Mouse (Mus musculus) MEL (cell line): ENCODE measurements around the gene Ankrd66. TPM values are rescaled to one million over a fixed set of nuclear protein-coding genes. Genes with fewer than 3 reads are reported as not detected.

Source experiments
- DNase-seq: peaks from one replicate; pipeline ENCODE4 v3.0.0; 2011; ENCODE audit warnings: low read depth, low spot score
- H3K27ac ChIP-seq: 2 replicates; pipeline ENCODE4 v1.5.1; 2012; ENCODE audit warnings: low read depth, mild to moderate bottlenecking, control low read depth, low read length, moderate library complexity; ENCODE audit not compliant: control insufficient read depth
- H3K27me3 ChIP-seq, 2 experiments: fragments of 150-350 bp in 1 of 2; sonication (generic) in 1 of 2; 2 replicates each; pipeline ENCODE4 v1.6.1; 2012; ENCODE audit warnings: low read length in 2 of 2, mild to moderate bottlenecking in 2 of 2, improper control_type of control experiment in 1 of 2, moderate library complexity in 1 of 2; ENCODE audit not compliant: insufficient read depth in 2 of 2, control insufficient read depth in 1 of 2
- H3K36me3 ChIP-seq, 2 experiments: 2 replicates each; pipeline ENCODE4 v1.6.1; 2012 to 2014; ENCODE audit warnings: low read length in 2 of 2, improper control_type of control experiment in 1 of 2, inconsistent platforms in 1 of 2, mild to moderate bottlenecking in 1 of 2; ENCODE audit not compliant: insufficient read depth in 2 of 2, control insufficient read depth in 1 of 2
- H3K4me1 ChIP-seq, 2 experiments: fragments of 150-350 bp in 1 of 2; sonication (generic) in 1 of 2; 2 replicates each; pipeline ENCODE4 v1.6.1; 2012; ENCODE audit warnings: low read length in 2 of 2, improper control_type of control experiment in 1 of 2, mild to moderate bottlenecking in 1 of 2; ENCODE audit not compliant: insufficient read depth in 2 of 2, control insufficient read depth in 1 of 2
- H3K4me3 ChIP-seq, 2 experiments: fragments of 150-350 bp in 1 of 2; sonication (generic) in 1 of 2; 2 replicates each; pipeline ENCODE4 v1.5.1; 2012; ENCODE audit warnings: low read depth in 2 of 2, low read length in 2 of 2, mild to moderate bottlenecking in 2 of 2, moderate library complexity in 2 of 2, control low read depth in 1 of 2, improper control_type of control experiment in 1 of 2; ENCODE audit not compliant: control insufficient read depth in 1 of 2, insufficient read depth in 1 of 2
- H3K79me2 ChIP-seq: 2 replicates; pipeline ENCODE4 v1.6.1; 2012; ENCODE audit warnings: mild to moderate bottlenecking, low read length, moderate library complexity; ENCODE audit not compliant: control insufficient read depth, poor library complexity, insufficient read depth
- H3K9ac ChIP-seq: 2 replicates; pipeline ENCODE4 v1.6.1; 2012; ENCODE audit warnings: low read depth, mild to moderate bottlenecking, control low read depth, low read length, moderate library complexity; ENCODE audit not compliant: control insufficient read depth, poor library complexity, severe bottlenecking
- H3K9me3 ChIP-seq: fragments of 150-350 bp; sonication (generic); replicated peaks from 2 replicates; pipeline ENCODE4 v1.6.1; 2012; ENCODE audit warnings: mild to moderate bottlenecking, low read length, improper control_type of control experiment, moderate library complexity; ENCODE audit not compliant: insufficient read depth
- BHLHE40 ChIP-seq: IDR thresholded peaks from 2 replicates; pipeline ENCODE4 v1.6.1; 2012; ENCODE audit warnings: low read depth, mild to moderate bottlenecking, inconsistent platforms, low read length, improper control_type of control experiment, borderline replicate concordance
- CTCF ChIP-seq, 3 experiments: IDR thresholded peaks in 2 of 3; conservative IDR thresholded peaks in 1 of 3; 2 replicates each; pipeline ENCODE4 v1.5.1; 2011 to 2012; ENCODE audit warnings: low read length in 3 of 3, low read depth in 2 of 3, mild to moderate bottlenecking in 2 of 3, improper control_type of control experiment in 1 of 3, inconsistent platforms in 1 of 3, mixed read lengths in 1 of 3, moderate library complexity in 1 of 3; ENCODE audit not compliant: control insufficient read depth in 1 of 3, insufficient read depth in 1 of 3, poor library complexity in 1 of 3, severe bottlenecking in 1 of 3
- E2F4 ChIP-seq: IDR thresholded peaks from 2 replicates; pipeline ENCODE4 v1.6.1; 2011; ENCODE audit warnings: low read depth, low read length, improper control_type of control experiment, borderline replicate concordance
- GATA1 ChIP-seq: IDR thresholded peaks from 2 replicates; pipeline ENCODE4 v1.6.1; 2011; ENCODE audit warnings: low read depth, low read length, improper control_type of control experiment
- MAZ ChIP-seq: IDR thresholded peaks from 2 replicates; pipeline ENCODE4 v1.6.1; 2012; ENCODE audit warnings: low read depth, mild to moderate bottlenecking, inconsistent platforms, low read length, improper control_type of control experiment
- MXI1 ChIP-seq: IDR thresholded peaks from 2 replicates; pipeline ENCODE4 v1.6.1; 2011; ENCODE audit warnings: mild to moderate bottlenecking, low read depth, low read length, improper control_type of control experiment
- MYB ChIP-seq: IDR thresholded peaks from 2 replicates; pipeline ENCODE4 v1.6.1; 2011; ENCODE audit warnings: mild to moderate bottlenecking, low read depth, low read length, improper control_type of control experiment
- MYC ChIP-seq: IDR thresholded peaks from 2 replicates; pipeline ENCODE4 v1.6.1; 2011; ENCODE audit warnings: low read depth, mild to moderate bottlenecking, low read length, improper control_type of control experiment, moderate library complexity
- RCOR1 ChIP-seq: IDR thresholded peaks from 2 replicates; pipeline ENCODE4 v1.6.1; 2012; ENCODE audit warnings: low read depth, mild to moderate bottlenecking, inconsistent platforms, low read length, improper control_type of control experiment
- SIN3A ChIP-seq: IDR thresholded peaks from 2 replicates; pipeline ENCODE4 v1.6.1; 2012; ENCODE audit warnings: low read length, improper control_type of control experiment, inconsistent platforms
- SMC3 ChIP-seq: IDR thresholded peaks from 2 replicates; pipeline ENCODE4 v1.6.1; 2011; ENCODE audit warnings: low read depth, low read length, improper control_type of control experiment
- TAL1 ChIP-seq: IDR thresholded peaks from 2 replicates; pipeline ENCODE4 v1.6.1; 2012; ENCODE audit warnings: mild to moderate bottlenecking, inconsistent platforms, low read length, moderate library complexity, mixed read lengths
- TBP ChIP-seq: IDR thresholded peaks from 2 replicates; pipeline ENCODE4 v1.8.0; 2011; ENCODE audit warnings: low read depth, low read length, improper control_type of control experiment
- ZKSCAN1 ChIP-seq: IDR thresholded peaks from 2 replicates; pipeline ENCODE4 v1.6.1; 2012; ENCODE audit warnings: low read depth, mild to moderate bottlenecking, inconsistent platforms, low read length, improper control_type of control experiment, moderate library complexity
- ZMIZ1 ChIP-seq: IDR thresholded peaks from 2 replicates; pipeline ENCODE4 v1.6.1; 2012; ENCODE audit warnings: low read depth, mild to moderate bottlenecking, inconsistent platforms, low read length, improper control_type of control experiment, moderate library complexity
- ZNF384 ChIP-seq: IDR thresholded peaks from 2 replicates; pipeline ENCODE4 v1.6.1; 2012; ENCODE audit warnings: low read depth, mild to moderate bottlenecking, inconsistent platforms, low read length, improper control_type of control experiment
- polyA plus RNA-seq, 2 experiments: library from polyadenylated mRNA; stranded (reverse) in 1 of 2; unstranded in 1 of 2; fragments of >175 nt in 1 of 2; fragments of >200 nt in 1 of 2; gene quantifications; 2 replicates each; pipeline versions ENCODE4 v1.2.1 to v1.2.4; 2012; ENCODE audit warnings: low replicate concordance in 2 of 2, low read depth in 1 of 2; ENCODE audit not compliant: insufficient read length in 2 of 2, insufficient read depth in 1 of 2, missing spikeins in 1 of 2
- total RNA-seq: library from RNA; depleted of rRNA; stranded (reverse); fragments of 300-350 nt; gene quantifications from 2 replicates; pipeline ENCODE4 v1.2.3, GENCODE M21; 2012

Gene Ankrd66
- total and polyA plus RNA-seq, 3 experiments, result not detected

GRCm38 (mm10) chr17:43534362-43535222, 8.8 kb downstream of the Ankrd66 start:
- Histone ChIP-seq H3K79me2 (no peaks in the 10 kb centered on the region), H3K4me3 (no peak overlapping the region), H3K27ac (no peak overlapping the region), H3K27me3 (no peaks in the 10 kb centered on the region), H3K36me3 (no peaks in the 10 kb centered on the region), H3K4me1 (no peaks in the 10 kb centered on the region), H3K9me3 (no peaks in the 10 kb centered on the region), H3K9ac (no peak overlapping the region)
- DNase-seq, result no peak
- TF ChIP-seq ZNF384 (no peak), MXI1 (no peak), TBP (no peak), BHLHE40 (no peak), CTCF (IDR thresholded peaks at IDR 0.05 in 2 of 3, conservative IDR thresholded peaks at IDR 0.05 in 1 of 3; ENCODE audit: control insufficient read depth in 1 of 3, insufficient read depth in 1 of 3, low read depth in 2 of 3, low read length in 3 of 3, poor library complexity in 1 of 3, severe bottlenecking in 1 of 3) (no peak), TAL1 (no peak), MYB (no peak), SMC3 (no peak), ZKSCAN1 (no peak), MYC (no peak), E2F4 (no peak), ZMIZ1 (no peak), MAZ (no peak)

- DNase-seq, result no peak
- H3K9ac ChIP-seq, result no peak overlapping the region
- no peak overlapping the region for H3K4me3 ChIP-seq
- H3K9me3 ChIP-seq, result no peaks in the 10 kb centered on the region
- H3K36me3 ChIP-seq, result no peaks in the 10 kb centered on the region
- H3K4me1 ChIP-seq, result no peaks in the 10 kb centered on the region
- H3K27me3 ChIP-seq, result no peaks in the 10 kb centered on the region
- TF ChIP-seq RCOR1 (no peak), MXI1 (no peak), SIN3A (no peak), GATA1 (no peak), MAZ (no peak)
- no peaks in the 10 kb centered on the region for H3K79me2 ChIP-seq
- no peak overlapping the region for H3K27ac ChIP-seq
Measured at GRCm38 (mm10) chr17:43531192-43531591, 12.2 kb downstream of the Ankrd66 start.
